Mouse (Mus musculus) 416B (cell line): Measurements from ENCODE around the gene Rnf212.
"Not testable (repeated sequence)": the region's sequence is repeated elsewhere in the genome, so short reads cannot be mapped to it uniquely, and the experiment has no call there.

Experiments
- DNase-seq: peaks from one replicate; pipeline ENCODE4 v3.0.0; 2011; ENCODE audit warnings: low read depth

The Rnf212 gene

GRCm38 (mm10) chr5:108774630-108775306 lies at the start of gene Rnf212:
Gene Rnf212, minus strand, starts transcription at chr5:108774982.
- no peak for DNase-seq

DNA sequence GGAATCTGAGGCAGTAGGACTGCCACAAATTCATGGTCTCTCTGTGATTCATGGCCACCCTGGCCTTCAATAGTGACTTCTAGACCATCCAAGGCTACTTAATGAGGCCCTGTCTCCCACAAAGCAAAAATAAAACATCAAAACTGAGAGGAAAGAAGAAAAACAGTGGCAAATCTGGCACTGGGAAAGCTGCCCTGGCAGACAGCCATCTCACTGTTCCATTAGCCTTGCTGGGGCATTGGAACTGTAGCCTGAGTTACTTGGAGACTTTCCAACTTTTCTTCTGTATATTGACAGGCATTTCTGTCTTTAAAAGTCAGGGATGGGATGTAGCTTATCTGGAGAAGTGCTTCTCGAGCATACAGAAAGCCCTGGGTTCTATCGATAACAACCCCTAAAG lies 48.5 kb upstream of the Rnf212 start:
- no peak for DNase-seq

DNA sequence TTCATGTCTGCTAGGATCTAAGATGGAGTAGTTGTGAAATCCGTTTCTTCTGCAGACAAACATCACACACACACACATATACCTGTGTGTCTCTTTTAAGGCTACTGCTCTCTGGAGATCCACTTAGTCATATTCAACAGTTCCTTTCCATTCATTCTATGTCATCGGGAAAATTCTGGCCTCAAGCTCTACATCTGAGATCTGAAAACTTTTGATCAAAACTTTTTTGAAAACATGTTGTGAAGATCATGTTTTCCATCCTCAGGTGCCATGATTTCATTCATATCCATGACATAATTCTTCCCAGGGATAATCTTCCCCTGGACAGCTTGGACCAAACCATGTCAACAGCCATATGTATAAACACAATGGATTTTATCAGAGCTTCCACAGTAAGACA lies 34.0 kb upstream of the Rnf212 start, which contains the start of gene Vmn2r8:
Gene Vmn2r8 (minus strand): TSS at position 101 of the 400 bp plus-strand sequence.
- not testable (repeated sequence) for DNase-seq

- DNase-seq: no peak
Measured at GRCm38 (mm10) chr5:108803646-108804045, 28.9 kb upstream of the Rnf212 start.

- not testable (repeated sequence) for DNase-seq
Measured at GRCm38 (mm10) chr5:108795263-108795662, 20.5 kb upstream of the Rnf212 start, which contains the start of gene Tmed11. Gene Tmed11, minus strand, starts transcription at chr5:108795363.

GRCm38 (mm10) chr5:108790385-108790784 lies 15.6 kb upstream of the Rnf212 start:
- DNase-seq: not testable (repeated sequence)

DNA sequence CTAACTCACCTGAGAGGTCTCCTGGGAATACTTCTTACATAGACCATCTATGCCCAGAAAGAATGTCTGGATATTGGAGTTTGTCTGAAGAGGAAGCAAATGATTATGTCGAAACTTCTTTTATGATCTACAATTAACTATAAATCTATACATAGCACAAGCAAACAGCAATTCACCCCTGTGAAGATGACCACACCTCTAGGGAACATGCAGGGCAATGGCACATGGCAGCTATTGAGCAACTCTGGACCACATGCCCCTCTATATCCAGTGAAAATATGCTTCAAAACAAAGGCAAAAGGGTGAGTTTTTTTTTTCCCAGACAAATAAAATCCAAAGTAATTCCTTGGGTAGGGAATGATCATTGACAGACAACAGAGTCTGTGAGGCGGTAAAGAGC lies 14.8 kb downstream of the Rnf212 start:
- DNase-seq: no peak

- peak; percentile 49 for DNase-seq
Measured at GRCm38 (mm10) chr5:108758396-108758795, 16.4 kb downstream of the Rnf212 start.

DNA sequence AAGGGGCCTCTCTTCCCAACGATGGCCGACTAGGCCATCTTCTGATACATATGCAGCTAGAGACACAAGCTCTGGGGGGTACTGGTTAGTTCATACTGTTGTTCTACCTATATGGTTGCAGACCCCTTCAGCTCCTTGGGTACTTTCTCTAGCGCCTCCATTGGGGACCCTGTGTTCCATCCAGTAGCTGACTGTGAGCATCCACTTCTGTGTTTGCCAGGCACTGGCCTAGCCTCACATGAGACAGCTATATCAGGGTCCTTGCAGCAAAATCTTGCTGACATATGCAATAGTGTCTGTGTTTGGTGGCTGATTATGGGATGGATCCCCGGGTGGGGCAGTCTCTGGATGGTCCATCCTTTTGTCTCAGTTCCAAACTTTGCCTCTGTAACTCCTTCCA lies 23.5 kb downstream of the Rnf212 start:
- DNase-seq: not testable (repeated sequence)

GRCm38 (mm10) chr5:108750328-108751210 lies 24.2 kb downstream of the Rnf212 start:
- no peak for DNase-seq

DNA sequence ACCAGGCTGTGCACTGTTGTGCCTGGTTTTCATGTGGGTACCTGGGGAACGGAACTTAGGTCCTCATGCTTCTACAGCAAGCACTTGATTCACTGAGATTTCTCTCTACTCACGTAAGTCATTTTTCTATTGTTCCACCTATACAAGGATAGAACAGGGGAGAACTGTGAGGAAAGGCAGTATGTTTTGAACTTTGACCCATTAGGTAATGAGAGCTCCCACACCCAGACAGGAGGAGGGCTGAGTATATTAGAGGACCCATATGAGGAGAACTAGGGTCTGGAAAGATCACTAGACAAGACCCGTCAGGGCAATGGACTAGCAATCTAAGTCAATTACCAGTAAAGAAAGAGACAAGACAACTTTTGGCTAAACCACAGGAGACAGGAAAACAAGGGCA lies 30.2 kb downstream of the Rnf212 start:
- DNase-seq: no peak

DNA sequence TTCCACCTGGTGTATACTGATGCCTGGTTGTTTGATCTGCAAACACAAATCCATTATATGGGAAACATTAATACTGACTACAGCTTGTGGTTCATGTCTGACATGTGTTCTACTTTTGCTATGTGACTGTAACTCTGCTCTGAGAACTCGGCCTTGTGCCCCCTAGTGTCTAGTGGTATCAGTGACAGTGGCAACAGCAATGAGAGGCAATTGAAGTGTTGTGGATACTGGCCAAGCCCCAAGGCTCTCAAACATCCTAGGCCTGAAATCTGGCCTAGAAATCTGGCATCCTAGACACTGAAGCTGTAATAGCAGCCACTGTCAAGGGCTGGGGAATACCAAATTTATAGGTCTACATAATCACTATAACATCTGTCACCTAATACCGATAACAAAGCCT lies 30.9 kb downstream of the Rnf212 start:
- DNase-seq: peak; percentile 43

DNA sequence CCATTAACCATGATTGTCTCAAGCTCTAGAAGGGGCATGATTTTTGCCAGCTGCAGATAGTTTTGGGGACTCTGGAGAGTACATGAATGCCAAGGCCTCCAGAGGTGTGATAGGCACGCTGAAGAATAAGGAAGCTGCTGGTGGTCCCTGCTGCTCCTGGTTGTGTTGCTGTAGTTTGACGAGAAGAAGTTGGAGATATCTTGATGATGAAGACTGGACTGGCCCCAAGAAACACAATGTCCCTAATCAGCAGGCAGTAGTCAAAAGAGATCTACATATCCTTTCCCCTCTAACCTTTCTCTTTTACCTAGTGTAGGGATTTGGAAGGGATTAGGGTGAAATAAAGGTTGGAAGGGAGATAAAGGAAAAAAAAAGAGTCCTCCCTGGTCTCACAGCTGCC lies 32.2 kb downstream of the Rnf212 start:
- no peak for DNase-seq

GRCm38 (mm10) chr5:108741844-108742243 lies 32.9 kb downstream of the Rnf212 start:
- DNase-seq: peak; percentile 84

DNA sequence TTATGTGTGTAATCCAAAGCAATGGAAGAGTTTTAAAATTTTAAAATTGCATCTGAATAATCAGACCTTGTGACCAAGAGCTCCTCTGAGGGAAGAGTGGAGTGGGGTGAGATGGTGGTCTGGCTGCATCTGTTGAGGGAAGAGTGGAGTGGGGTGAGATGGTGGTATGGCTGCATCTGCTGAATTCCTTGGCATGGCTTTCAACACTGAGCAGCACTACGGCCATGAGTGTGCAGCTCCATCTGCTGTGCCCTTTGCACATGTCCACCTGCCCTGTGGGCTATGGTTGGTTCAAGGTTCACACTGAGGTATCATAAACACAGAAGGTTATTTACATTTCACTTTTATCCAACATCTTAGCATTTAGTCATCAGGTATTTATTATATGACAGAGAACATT lies 47.4 kb downstream of the Rnf212 start:
- DNase-seq: no peak

DNA sequence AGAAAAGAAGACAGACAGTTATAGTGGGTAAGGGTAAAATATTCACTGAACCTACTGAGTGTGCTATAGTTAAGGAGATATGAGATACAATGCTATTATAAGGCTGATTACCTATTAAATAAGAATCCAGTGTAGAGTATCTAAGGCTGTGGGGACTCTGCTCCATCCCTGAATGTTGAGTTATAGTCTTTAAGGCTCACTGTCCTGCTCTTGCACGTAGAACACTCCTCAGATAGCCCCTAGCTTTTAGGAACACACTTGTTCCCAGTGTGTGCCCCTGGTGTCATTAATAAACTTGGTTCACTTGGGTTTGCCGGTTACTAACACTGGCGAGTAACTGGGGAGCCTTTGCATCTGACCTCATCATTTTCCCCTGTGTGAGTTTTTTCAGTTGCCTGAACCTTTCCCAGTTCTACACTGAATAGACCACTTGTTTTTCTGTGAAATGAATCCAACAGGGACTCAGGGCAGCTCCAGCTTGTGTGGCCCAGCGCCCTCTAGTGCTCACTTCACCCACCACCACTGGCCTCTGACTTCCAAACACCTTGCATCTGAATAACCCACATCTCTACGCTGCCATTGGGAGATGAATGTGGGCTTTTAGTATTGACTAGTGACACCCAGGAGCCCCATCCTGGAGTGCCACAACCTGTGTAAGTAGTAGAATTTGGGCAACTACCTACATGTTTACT lies 48.1 kb downstream of the Rnf212 start:
- peak; percentile 72 for DNase-seq

GRCm38 (mm10) chr5:108724006-108724405 lies 50.8 kb downstream of the Rnf212 start:
- DNase-seq: peak; percentile 82

- DNase-seq: no peak
Measured at GRCm38 (mm10) chr5:108719761-108720160, 55.0 kb downstream of the Rnf212 start.

DNA sequence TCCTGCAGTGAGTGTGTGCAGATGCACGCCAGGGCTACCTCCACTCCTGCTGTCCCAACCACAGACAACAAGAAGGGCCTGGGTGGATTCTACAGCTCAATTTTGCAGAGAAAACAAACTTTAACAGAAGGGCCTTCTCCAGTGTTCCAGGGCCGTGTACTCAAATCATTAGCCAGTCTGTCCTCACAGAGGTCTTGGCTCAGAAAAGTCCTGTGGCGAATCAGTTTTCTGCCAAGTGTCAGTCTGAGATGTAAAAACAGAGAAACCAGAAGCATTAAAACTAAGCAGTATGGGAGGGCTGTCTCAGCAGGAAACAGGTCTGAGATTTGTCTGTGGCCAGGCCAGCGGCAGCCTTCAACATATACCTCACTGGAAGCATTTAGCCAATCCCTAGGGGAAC lies 56.7 kb downstream of the Rnf212 start:
- DNase-seq: no peak

- DNase-seq: no peak
Measured at GRCm38 (mm10) chr5:108715974-108716373, 58.8 kb downstream of the Rnf212 start.

DNA sequence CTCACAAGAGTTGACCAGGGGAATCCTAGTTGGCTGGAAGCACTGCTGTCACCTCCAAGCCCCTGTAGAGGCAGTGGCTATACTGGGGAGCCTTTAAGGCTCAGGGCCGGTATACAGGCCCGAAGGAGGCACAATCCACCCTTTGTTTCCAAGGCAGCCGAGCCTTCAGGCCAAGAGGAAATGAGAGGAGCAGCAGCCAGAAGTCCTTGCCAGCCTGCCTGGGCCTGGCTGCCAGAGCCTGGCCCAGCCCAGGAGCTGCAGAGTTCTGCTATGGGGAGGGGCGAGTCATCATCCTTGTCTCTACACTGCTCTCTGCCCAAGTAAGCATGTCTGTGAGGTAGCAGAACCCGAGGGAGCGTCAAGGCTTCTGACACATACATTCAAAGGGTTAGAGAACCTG lies 60.6 kb downstream of the Rnf212 start:
- DNase-seq: no peak

DNA sequence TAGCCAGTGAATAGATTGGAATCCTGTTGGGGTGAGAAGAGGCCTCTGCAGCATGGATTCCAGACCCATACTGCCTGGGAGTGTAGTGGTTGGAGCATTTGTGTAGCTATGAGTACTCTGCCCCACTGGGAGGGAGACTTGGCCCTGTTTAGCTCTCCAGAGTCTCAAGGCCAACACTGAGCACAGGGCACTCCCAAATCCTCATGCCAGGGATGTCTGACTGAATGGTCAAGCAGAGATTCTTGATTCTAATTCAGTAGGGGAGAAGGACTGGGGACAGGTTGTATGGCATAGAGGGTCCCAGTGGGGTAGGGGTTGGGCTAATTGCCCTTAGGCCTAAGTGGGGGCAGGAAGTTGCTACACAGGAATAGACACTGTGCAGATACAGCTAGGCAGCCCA lies 61.1 kb downstream of the Rnf212 start:
- DNase-seq: no peak

- DNase-seq: no peak
Measured at GRCm38 (mm10) chr5:108713096-108713495, 61.7 kb downstream of the Rnf212 start.
